Mouse (Mus musculus): ENCODE results near the gene Cers1. TPM values are rescaled to one million over a fixed set of nuclear protein-coding genes. Genes with fewer than 3 reads are reported as not detected.

Cers1 gene
- 1 to 10 TPM; 2.3 to 3.7 TPM for total RNA-seq (2021)
- long read RNA-seq, experiment 1, partial matches to known transcripts = 0 of 21 reads
- long read RNA-seq, experiment 1, other reads (novel, unspliced or antisense) = 18 of 21 reads
- long read RNA-seq, experiment 2, transcript Cers1-203 (8 exons, 2,728 nt) = major isoform, 5 of 5 reads
- long read RNA-seq, experiment 2, partial matches to known transcripts = 0 of 5 reads
- long read RNA-seq, experiment 2, other reads (novel, unspliced or antisense) = 0 of 5 reads

GRCm38 (mm10) chr8:70315624-70316510 is at the start of gene Cers1:
Gene Cers1 (plus strand): TSS chr8:70315775.
- peak; percentile 78 for DNase-seq

DNA sequence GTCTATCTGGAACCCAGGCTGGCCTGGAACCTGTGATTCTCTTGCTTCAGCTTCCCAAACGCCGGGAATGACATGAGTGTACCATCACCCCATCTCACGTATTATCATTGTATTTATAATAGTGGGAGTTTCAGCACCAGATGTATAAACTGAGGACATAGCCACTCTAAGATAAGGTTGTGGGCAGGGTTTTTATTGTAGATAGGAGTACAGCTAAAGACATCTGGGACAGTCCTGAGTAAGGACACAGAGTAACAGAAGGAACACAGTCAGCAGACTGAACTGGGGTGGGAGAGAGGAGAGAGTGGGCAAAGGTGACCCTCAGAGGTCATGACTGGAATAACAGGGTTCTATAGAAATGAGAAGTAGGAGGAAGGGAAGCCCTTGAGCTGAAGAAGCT is 47.9 kb upstream of the Cers1 start:
- DNase-seq = no peak

DNA sequence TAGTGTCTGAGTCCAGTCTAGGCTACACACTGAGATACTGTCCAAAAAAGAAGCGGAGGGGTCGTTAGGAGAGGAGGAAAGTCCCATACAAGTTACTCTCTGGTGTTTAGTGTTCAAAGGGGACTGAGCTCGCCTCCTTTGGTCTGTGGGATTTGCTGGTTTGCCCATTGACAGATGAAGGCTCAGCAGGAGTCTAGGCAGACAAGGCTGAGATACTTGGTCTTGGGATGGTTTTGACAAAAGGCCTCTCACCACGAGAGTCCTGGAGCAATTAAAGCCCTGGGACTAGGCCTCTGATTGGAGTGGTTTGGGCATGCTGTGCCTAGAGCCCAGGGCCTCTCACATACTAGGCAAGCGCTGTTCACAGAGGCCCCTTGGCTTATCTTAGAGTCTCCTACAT is 47.3 kb upstream of the Cers1 start:
- no peak for DNase-seq

- peak; percentile 42 for DNase-seq
Observed at GRCm38 (mm10) chr8:70268799-70269565, 46.6 kb upstream of the Cers1 start.

GRCm38 (mm10) chr8:70272949-70273348 is 42.6 kb upstream of the Cers1 start:
- peak; percentile 70 for DNase-seq

DNA sequence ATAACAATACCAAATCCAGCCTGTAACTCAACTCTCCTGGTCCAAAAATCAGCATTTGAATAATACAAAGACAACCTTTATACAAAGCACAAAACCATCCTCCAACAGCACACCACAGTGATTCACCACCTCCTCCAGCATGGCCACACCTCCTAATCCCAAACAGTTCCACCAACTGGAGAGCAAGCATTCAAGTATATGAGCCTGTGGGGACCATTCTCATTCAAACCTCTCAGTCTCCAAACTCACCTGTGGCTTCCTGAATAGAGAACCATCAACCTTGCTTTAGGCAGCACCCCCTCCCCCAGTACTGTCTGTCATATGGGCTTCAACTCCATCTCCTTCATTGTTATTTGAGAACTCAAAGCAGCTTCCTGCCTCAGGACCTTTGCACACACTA is 41.2 kb upstream of the Cers1 start:
- DNase-seq = no peak

DNA sequence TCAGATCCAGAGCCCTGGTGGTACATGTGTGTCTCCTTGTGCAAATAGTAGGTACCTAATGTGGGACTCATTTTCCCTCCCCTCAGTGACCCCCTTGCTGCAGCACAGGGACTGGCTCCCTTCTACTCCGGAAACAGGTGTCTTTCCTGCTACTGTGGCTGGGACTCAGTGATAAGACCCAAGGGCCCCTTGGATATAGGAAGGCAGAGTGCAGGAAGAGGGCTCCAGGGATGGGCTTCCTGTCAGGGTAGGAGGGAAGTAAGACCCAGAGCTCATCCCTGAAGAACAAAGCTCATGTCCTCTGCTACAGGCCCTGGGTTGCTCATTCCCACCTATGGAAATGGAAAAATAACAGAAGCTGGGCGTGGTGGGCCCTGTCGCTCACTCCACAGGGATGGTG is 39.1 kb upstream of the Cers1 start:
- no peak for DNase-seq

- DNase-seq = no peak
Observed at GRCm38 (mm10) chr8:70278175-70278574, 37.4 kb upstream of the Cers1 start.

DNA sequence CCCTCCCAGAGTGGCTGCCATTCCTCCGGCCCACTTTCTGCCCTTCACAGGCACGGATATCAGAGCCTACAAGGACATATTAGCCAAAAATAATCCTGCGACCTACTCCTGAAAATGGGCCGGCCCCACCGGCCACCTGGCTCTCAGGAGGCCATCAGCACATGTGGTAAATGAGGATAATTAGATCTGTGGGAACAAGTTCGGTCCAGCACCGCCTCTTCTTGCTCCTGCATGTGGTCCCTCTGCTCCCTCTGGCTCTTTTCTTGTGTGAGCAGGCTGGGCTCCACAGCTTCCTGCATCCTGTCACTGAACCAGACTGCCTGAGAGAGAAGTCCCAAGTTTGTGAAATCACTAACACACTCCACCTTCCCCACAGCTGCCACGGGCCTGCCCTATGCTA is 36.3 kb upstream of the Cers1 start:
- no peak for DNase-seq

DNA sequence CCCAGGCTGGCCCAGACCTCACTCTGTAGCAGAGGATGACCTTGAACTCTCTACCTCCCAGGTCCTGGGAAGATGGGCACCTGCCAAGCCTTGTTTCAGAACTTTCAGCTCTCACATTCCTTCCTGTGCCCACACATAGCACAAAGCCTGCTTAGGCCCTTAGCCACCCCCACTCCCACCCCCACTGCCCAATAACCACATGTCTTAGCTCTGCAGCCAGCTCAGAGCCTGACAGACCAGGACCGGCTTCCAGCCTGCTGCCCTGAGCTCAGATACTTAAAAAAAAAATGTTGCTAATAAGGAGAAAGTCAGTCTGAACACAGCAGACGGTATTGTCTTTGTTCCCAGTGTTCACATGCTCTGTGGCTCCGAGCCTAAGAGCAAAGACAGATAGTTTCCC is 34.6 kb upstream of the Cers1 start:
- no peak for DNase-seq

GRCm38 (mm10) chr8:70282603-70283135 is 32.9 kb upstream of the Cers1 start, which contains the start of gene Homer3:
Gene Homer3 (plus strand): TSS chr8:70282827.
- DNase-seq = peak; percentile 94

GRCm38 (mm10) chr8:70283136-70284077 is 32.2 kb upstream of the Cers1 start:
- DNase-seq = peak; percentile 63

DNA sequence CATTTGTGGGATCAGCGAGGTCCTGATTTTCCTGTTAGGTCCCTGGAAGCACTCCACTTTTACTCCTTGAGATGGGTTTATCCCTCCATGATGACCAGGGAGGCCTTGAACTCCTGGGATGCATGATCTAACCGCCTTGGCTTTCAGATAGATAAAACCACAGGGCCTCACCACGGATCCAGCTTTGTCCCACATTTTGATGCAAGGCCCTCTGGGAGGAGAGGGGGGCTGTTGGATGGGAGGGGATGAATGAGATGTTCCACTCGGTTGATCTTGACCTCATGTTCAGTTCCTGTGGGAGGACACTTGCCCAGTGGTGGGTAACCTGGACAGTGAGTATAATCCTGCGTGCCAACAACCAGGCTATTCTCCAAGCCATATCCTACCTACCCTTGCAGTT is 31.2 kb upstream of the Cers1 start:
- no peak for DNase-seq

GRCm38 (mm10) chr8:70285304-70285703 is 30.3 kb upstream of the Cers1 start:
- no peak for DNase-seq

DNA sequence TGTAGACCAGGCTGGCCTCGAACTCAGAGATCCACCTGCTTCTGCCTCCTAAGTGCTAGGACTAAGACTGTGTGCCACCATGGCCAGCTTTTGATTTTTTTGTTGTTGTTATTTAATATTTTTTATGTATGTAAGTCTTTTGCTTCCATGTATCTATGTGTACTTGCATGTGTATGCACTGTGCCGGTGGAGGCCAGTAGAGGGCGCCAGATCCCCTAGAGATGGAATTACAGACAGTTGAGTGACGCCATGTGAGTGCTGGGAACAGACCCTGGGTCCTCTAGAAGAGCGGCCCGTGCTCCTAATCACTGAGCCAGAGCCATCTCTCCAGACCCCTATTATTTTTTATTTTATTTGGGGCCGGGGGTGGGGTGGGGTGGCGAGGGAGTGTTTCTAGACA is 28.8 kb upstream of the Cers1 start:
- DNase-seq = no peak

DNA sequence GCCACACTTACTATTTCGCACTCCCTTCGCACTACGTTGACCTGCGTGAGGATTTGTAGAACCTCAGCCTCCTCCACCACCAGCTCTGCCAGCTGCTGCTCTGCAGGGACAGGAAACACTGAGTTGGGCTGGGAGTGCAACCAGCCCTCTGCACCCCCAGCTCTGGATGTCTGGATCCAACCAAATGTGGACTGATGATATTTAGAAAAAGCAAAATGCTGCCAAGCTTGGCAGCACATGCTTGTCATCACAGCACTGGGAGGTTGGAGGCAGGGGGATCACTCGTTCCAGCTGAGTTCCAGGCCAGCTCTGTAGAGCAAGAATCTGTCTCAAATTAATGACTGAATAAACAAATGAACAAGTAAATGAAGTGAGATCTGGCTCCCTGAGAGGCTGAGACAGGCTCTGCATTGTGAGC is 21.6 kb upstream of the Cers1 start:
- no peak for DNase-seq

GRCm38 (mm10) chr8:70300881-70301280 is 14.7 kb upstream of the Cers1 start:
- DNase-seq = no peak

DNA sequence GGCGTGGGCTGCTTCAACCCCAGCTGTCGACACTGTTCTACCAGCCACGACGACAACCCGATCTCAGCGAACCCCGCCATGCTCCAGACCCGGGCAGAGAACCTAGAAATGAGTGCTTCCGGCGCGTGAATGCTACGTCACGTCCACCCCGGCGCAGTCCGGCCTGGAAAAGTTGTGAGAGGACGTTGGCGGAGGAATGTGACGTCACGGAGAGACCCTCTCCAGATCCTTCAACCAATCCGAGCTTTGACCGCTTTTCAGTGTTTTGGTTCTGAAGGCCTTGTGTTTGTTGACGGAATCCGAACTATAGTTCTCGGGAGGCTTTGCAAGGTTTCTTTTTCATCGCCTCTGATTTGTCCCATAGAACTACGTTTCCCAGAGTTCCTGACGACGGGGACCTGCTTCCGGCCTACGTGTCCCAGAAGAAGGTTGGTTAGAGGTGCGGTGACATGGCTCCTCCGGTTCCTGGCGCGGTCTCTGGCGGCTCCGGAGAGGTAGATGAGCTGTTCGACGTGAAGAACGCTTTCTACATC is 13.2 kb upstream of the Cers1 start, which contains the start of the genes Ddx49 and Cope:
TSS of gene Ddx49 (minus strand) at position 132 of the 533 bp plus-strand sequence.
TSS of gene Cope (plus strand) at position 161 of the 533 bp plus-strand sequence.
- peak; percentile 96 for DNase-seq

- no peak for DNase-seq
Observed at GRCm38 (mm10) chr8:70302901-70303300, 12.7 kb upstream of the Cers1 start.

GRCm38 (mm10) chr8:70309311-70309710 is 6.3 kb upstream of the Cers1 start:
- DNase-seq = peak; percentile 49

DNA sequence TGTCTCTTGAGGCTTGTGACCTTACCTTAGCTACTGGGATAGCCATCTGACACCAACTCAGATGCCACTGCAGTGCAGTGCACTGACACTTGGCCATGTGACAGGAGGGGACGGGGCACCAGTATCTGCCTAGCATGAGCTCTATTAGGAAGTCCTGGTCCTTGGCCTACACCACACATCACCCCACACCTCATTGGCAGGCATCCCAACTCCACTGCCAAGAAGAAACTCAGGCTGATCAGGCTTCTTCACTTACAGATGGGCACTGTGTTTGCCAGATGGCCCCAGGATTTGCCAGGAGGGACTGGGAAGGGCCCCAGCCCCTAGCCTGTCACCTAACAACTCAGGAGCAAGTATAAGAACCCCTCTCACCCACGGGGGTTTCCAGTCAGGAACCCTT is 2.2 kb upstream of the Cers1 start:
- peak; percentile 65 for DNase-seq

All from adrenal gland, postnatal 10 days (tissue).